Mouse (Mus musculus) liver, embryonic 14.5 days (tissue): ENCODE measurements around the gene Syt1. TPM values are rescaled to one million over a fixed set of nuclear protein-coding genes. Genes with fewer than 3 reads are reported as not detected.

Experiments
- ATAC-seq: fragments of 200-750 bp; cut with Nextera tagmentation; 2 replicates; pipeline ENCODE4 v1.8.0; 2017; ENCODE audit warnings: moderate number of reproducible peaks, mild to moderate bottlenecking, moderate library complexity; ENCODE audit not compliant: insufficient read depth
- DNase-seq, 3 experiments: peaks; one replicate each; pipeline ENCODE4 v3.0.0-alpha.2; 2012 to 2013; ENCODE audit warnings: low read depth in 3 of 3, low spot score in 3 of 3
- H3K27ac ChIP-seq: fragments of 300-500 bp; sonication (generic); 2 replicates; pipeline ENCODE4 v1.5.1; 2014; ENCODE audit warnings: moderate library complexity, mild to moderate bottlenecking, control low read depth, inconsistent platforms
- H3K27me3 ChIP-seq: fragments of 300-500 bp; sonication (generic); 2 replicates; pipeline ENCODE4 v1.6.1; 2014; ENCODE audit warnings: mild to moderate bottlenecking, low read length, moderate library complexity; ENCODE audit not compliant: control insufficient read depth, insufficient read depth
- H3K36me3 ChIP-seq: fragments of 300-500 bp; sonication (generic); replicated peaks from 2 replicates; pipeline ENCODE4 v1.6.1; 2014; ENCODE audit warnings: low read depth; ENCODE audit not compliant: control insufficient read depth, insufficient read depth
- H3K4me1 ChIP-seq, 2 experiments: fragments of 200-500 bp in 1 of 2; fragments of 300-500 bp in 1 of 2; sonication (generic) in 1 of 2; replicated peaks; 2 replicates each; pipeline ENCODE4 v1.6.1; 2012 to 2014; ENCODE audit warnings: antibody characterized with exemption in 1 of 2, inconsistent platforms in 1 of 2, low read length in 1 of 2; ENCODE audit not compliant: control insufficient read depth in 2 of 2, insufficient read depth in 2 of 2
- H3K4me2 ChIP-seq: fragments of 300-500 bp; sonication (generic); 2 replicates; pipeline ENCODE4 v1.6.1; 2014; ENCODE audit warnings: low read depth, mild to moderate bottlenecking, control low read depth, moderate library complexity
- H3K4me3 ChIP-seq, 2 experiments: fragments of 200-500 bp in 1 of 2; fragments of 300-500 bp in 1 of 2; sonication (generic) in 1 of 2; 2 replicates each; pipeline ENCODE4 v1.5.1; 2012 to 2014; ENCODE audit warnings: low read depth in 2 of 2, low read length in 2 of 2, mild to moderate bottlenecking in 2 of 2, control low read depth in 1 of 2, inconsistent platforms in 1 of 2, moderate library complexity in 1 of 2; ENCODE audit not compliant: insufficient read depth in 1 of 2
- H3K9ac ChIP-seq: fragments of 300-500 bp; sonication (generic); replicated peaks from 2 replicates; pipeline ENCODE4 v1.6.1; 2014; ENCODE audit warnings: mild to moderate bottlenecking, control low read depth, moderate library complexity
- H3K9me3 ChIP-seq: fragments of 300-500 bp; sonication (generic); 2 replicates; pipeline ENCODE4 v1.6.1; 2016; ENCODE audit warnings: low read length, mixed read lengths; ENCODE audit not compliant: control insufficient read depth
- CTCF ChIP-seq: IDR thresholded peaks from 2 replicates; pipeline ENCODE4 v1.5.1; 2016; ENCODE audit warnings: antibody characterized with exemption, low read depth, control low read depth
- EP300 ChIP-seq: IDR thresholded peaks from 2 replicates; pipeline ENCODE4 v1.6.1; 2016; ENCODE audit warnings: antibody characterized with exemption, low read depth
- WGBS: fragments of 180-500 bp; shearing (Covaris S2); extraction: QIAGEN DNeasy Blood & Tissue Kit; methylation state at CpG from one replicate; pipeline ENCODE4 v1.1.7; 2014; ENCODE audit not compliant: insufficient replicate concordance; 5-methylcytosine and 5-hydroxymethylcytosine counted together
- polyA plus RNA-seq, 2 experiments: library from polyadenylated mRNA; depleted of rRNA in 1 of 2; stranded (reverse) in 1 of 2; unstranded in 1 of 2; fragments of >200 nt; fragmentation: Nextera tagmentation in 1 of 2; extraction: Ambion mirVana in 1 of 2; gene quantifications; 2 replicates each; pipeline versions ENCODE4 v1.2.1 to v1.2.3; 2012 to 2014

Gene Syt1
- polyA plus RNA-seq, 2 experiments, result 0.02 to 0.04 TPM

DNA sequence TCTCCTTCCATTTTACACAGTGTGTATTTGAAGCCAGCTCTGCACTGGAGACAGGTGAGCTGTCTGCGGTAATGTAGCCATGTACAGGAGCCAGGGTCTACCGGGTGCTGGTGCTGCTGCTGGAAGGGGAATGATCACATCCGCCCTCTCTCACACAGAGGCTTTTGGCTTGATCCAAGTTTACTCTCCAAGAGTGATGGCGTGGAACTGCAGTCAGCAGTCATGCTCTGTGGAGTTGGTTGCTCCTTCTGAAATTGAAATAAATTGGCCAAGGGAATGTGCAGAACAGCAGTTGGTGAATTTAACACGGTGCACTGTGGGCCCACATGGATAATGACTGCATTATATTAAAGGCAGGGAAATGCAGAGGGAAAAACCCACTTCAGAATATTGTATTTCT, 228.0 kb downstream of the Syt1 start:
- no peaks in the 10 kb centered on the region for H3K4me1 ChIP-seq
- no peaks in the 10 kb centered on the region for H3K36me3 ChIP-seq
- WGBS, result 68% methylated on average over 5 of the region's 5 CpGs
- no peaks in the 10 kb centered on the region for H3K27me3 ChIP-seq
- H3K27ac ChIP-seq, result no peak overlapping the region
- H3K4me3 ChIP-seq, result no peak overlapping the region
- no peak for TF ChIP-seq CTCF
- TF ChIP-seq EP300, result no peak
- ATAC-seq (no peak), DNase-seq (no peak)
- no peak overlapping the region for H3K4me2 ChIP-seq
- H3K9me3 ChIP-seq, result no peaks in the 10 kb centered on the region
- H3K9ac ChIP-seq, result no peak overlapping the region

DNA sequence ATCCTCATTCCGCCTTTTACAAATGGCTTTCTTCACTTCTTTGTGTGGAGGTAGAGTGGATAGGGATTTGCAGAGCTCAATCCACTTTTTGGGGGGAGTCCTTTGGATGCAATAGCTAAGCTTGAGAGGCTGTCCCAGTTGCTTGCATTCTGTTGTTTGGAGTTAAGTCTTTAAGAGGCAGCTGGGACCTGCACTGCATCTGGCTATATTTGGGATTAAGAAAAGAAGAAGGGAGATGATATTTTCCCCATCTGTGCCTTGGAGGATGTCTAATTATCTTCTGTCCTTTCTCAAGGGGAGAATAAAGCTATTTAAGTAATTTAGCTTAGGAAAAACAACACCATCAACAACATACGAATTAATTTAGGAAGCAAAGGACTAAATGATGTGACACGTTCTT, 230.2 kb downstream of the Syt1 start:
- Histone ChIP-seq H3K4me1 (no peaks in the 10 kb centered on the region), H3K36me3 (no peaks in the 10 kb centered on the region), H3K4me2 (no peak overlapping the region), H3K9me3 (no peaks in the 10 kb centered on the region), H3K4me3 (no peak overlapping the region), H3K9ac (no peak overlapping the region), H3K27ac (no peak overlapping the region), H3K27me3 (no peaks in the 10 kb centered on the region)
- no peak for TF ChIP-seq CTCF
- TF ChIP-seq EP300, result no peak
- DNase-seq, result no peak
- WGBS, result 63% methylated on average over 3 of the region's 3 CpGs
- ATAC-seq, result no peak

GRCm38 (mm10) chr10:108776735-108777134, 234.0 kb downstream of the Syt1 start:
- no peak for DNase-seq
- no peak overlapping the region for H3K4me2 ChIP-seq
- no peaks in the 10 kb centered on the region for H3K27me3 ChIP-seq
- WGBS, result 63% methylated on average over 8 of the region's 8 CpGs
- no peak overlapping the region for H3K4me3 ChIP-seq
- H3K9me3 ChIP-seq, result no peaks in the 10 kb centered on the region
- H3K36me3 ChIP-seq, result no peaks in the 10 kb centered on the region
- TF ChIP-seq CTCF (no peak), EP300 (no peak)
- no peak overlapping the region for H3K27ac ChIP-seq
- no peaks in the 10 kb centered on the region for H3K4me1 ChIP-seq
- no peak for ATAC-seq
- no peak overlapping the region for H3K9ac ChIP-seq

GRCm38 (mm10) chr10:108771081-108771480, 239.7 kb downstream of the Syt1 start:
- Histone ChIP-seq H3K27me3 (no peaks in the 10 kb centered on the region), H3K4me1 (no peaks in the 10 kb centered on the region), H3K9me3 (no peaks in the 10 kb centered on the region), H3K9ac (no peak overlapping the region), H3K36me3 (no peaks in the 10 kb centered on the region), H3K4me2 (no peak overlapping the region), H3K27ac (no peak overlapping the region), H3K4me3 (no peak overlapping the region)
- WGBS, result 58% methylated on average over 6 of the region's 6 CpGs
- DNase-seq (no peak), ATAC-seq (no peak)
- TF ChIP-seq EP300, result no peak
- TF ChIP-seq CTCF, result no peak

- DNase-seq, result no peak
- Histone ChIP-seq H3K36me3 (no peaks in the 10 kb centered on the region), H3K27ac (no peak overlapping the region), H3K9me3 (no peaks in the 10 kb centered on the region), H3K9ac (no peak overlapping the region), H3K4me1 (no peaks in the 10 kb centered on the region), H3K27me3 (no peaks in the 10 kb centered on the region), H3K4me2 (no peak overlapping the region), H3K4me3 (no peak overlapping the region)
- TF ChIP-seq CTCF (no peak), EP300 (no peak)
- no peak for ATAC-seq
These were observed 245.2 kb downstream of the Syt1 start for GRCm38 (mm10) chr10:108765564-108765963.
